In genomic region chr6:97263750-97264149, GRCm38 (mm10) we compare ENCODE assay signal across 19 mouse cellular contexts. TPM values are rescaled to one million over a fixed set of nuclear protein-coding genes. Genes with fewer than 3 reads are reported as not detected.
A peak's percentile ranks its signal among the peaks of the same experiment; 100 is the strongest.
DNase-seq lines count a peak whose midpoint lies in the region; ATAC-seq and TF ChIP-seq lines count a peak whose summit lies in the region.
"Not testable (repeated sequence)": the region's sequence is repeated elsewhere in the genome, so short reads cannot be mapped to it uniquely, and the experiment has no call there.
"Had no signal": no experiment of that assay in that cellular context is flagged by ENCODE, and none has a peak within 500 bp of the region (broad histone marks: within the 10 kb centered on the region; RNA-seq: fewer than 3 reads in every experiment).

No protein-coding gene starts in this region.

- H3K9ac ChIP-seq in MEL (ENCODE audit: control insufficient read depth, low read depth, low read length, poor library complexity, severe bottlenecking); heart, adult 2 months (ENCODE audit: low read depth, low read length); liver, adult 2 months (ENCODE audit: low read depth, low read length); midbrain, embryonic 11.5 days (ENCODE audit: low read length): not testable (repeated sequence)

- DNase-seq in A20 (ENCODE audit: low read depth, low spot score): peak; percentile 40
- peak; percentile 46 for DNase-seq in MEL (ENCODE audit: low read depth, low spot score)
- not testable (repeated sequence) for DNase-seq in heart, adult 2 months
- DNase-seq in induced T-regulatory cell, adult 2 months (ENCODE audit: low read depth): peak; percentile 60
- DNase-seq in liver, adult 2 months (ENCODE audit: extremely low read depth, low read depth, low spot score): peak; percentile 56
- peak; percentile 41 for DNase-seq in midbrain, embryonic 11.5 days (ENCODE audit: low spot score, missing footprints)
- DNase-seq in thymus, postnatal 0 days (ENCODE audit: low spot score): peak; percentile 19

- intact Hi-C loops in heart, adult 2 months (cut with DNase I): not testable (repeated sequence)

- not testable (repeated sequence) for TF ChIP-seq EP300 in MEL (IDR thresholded peaks at IDR 0.05; ENCODE audit: low read depth in 1 of 2, low read length in 2 of 2); heart, adult 2 months (IDR thresholded peaks at IDR 0.05; ENCODE audit: insufficient read depth, low read depth, low read length)

- peak; percentile 25 for TF ChIP-seq RAD21 in MEL (IDR thresholded peaks at IDR 0.05; ENCODE audit: low read depth, low read length)

- not testable (repeated sequence) for H3K4me2 ChIP-seq in midbrain, embryonic 11.5 days

- ATAC-seq in midbrain, embryonic 11.5 days (ENCODE audit: low FRiP score): not testable (repeated sequence)

- not testable (repeated sequence) for H3K27ac ChIP-seq in MEL (ENCODE audit: control insufficient read depth, low read depth, low read length); heart, adult 2 months; midbrain, embryonic 11.5 days (ENCODE audit: low read depth, low read length)
- peak overlapping the region; percentile 88 for H3K27ac ChIP-seq in liver, adult 2 months (replicated peaks; ENCODE audit: insufficient read depth, low read depth, low read length)

- TF ChIP-seq CTCF in MEL (IDR thresholded peaks at IDR 0.05 in 2 of 3, conservative IDR thresholded peaks at IDR 0.05 in 1 of 3; ENCODE audit: control insufficient read depth in 1 of 3, insufficient read depth in 1 of 3, low read depth in 2 of 3, low read length in 3 of 3, poor library complexity in 1 of 3, severe bottlenecking in 1 of 3): peak in 1 of 3 experiments; percentile 55; a peak in 2 of 6 replicates
- peak; percentile 51 for TF ChIP-seq CTCF in heart, adult 2 months (IDR thresholded peaks at IDR 0.05)
- TF ChIP-seq CTCF in liver, adult 2 months (IDR thresholded peaks at IDR 0.05; ENCODE audit: low read depth, low read length): not testable (repeated sequence)

- not testable (repeated sequence) for H3K4me1 ChIP-seq in MEL (ENCODE audit: control insufficient read depth in 1 of 2, insufficient read depth in 2 of 2, low read length in 2 of 2); heart, adult 2 months (ENCODE audit: control insufficient read depth, insufficient read depth, low read length); midbrain, embryonic 11.5 days (ENCODE audit: control insufficient read depth, insufficient read depth, low read length)
- H3K4me1 ChIP-seq in liver, adult 2 months (ENCODE audit: control insufficient read depth, insufficient read depth, low read length): peaks cover 24% of the 10 kb centered on the region

- H3K79me2 ChIP-seq in MEL (ENCODE audit: control insufficient read depth, insufficient read depth, low read length, poor library complexity); heart, adult 2 months (replicated peaks; ENCODE audit: control insufficient read depth, insufficient read depth, low read length); liver, adult 2 months (ENCODE audit: control insufficient read depth, insufficient read depth, low read length): not testable (repeated sequence)

- H3K9me3 ChIP-seq in MEL (replicated peaks; ENCODE audit: insufficient read depth, low read length); midbrain, embryonic 11.5 days (ENCODE audit: control insufficient read depth, low read length): not testable (repeated sequence)

- H3K27me3 ChIP-seq in MEL (ENCODE audit: control insufficient read depth in 1 of 2, insufficient read depth in 2 of 2, low read length in 2 of 2); heart, adult 2 months (ENCODE audit: control insufficient read depth, insufficient read depth, low read length); liver, adult 2 months (ENCODE audit: control insufficient read depth, insufficient read depth, low read length); midbrain, embryonic 11.5 days (ENCODE audit: control insufficient read depth, insufficient read depth, low read length): not testable (repeated sequence)

- H3K36me3 ChIP-seq in MEL (ENCODE audit: control insufficient read depth in 1 of 2, insufficient read depth in 2 of 2, low read length in 2 of 2); heart, adult 2 months (ENCODE audit: control insufficient read depth, insufficient read depth, low read length); liver, adult 2 months (ENCODE audit: control insufficient read depth, insufficient read depth, low read length); midbrain, embryonic 11.5 days (ENCODE audit: control insufficient read depth, insufficient read depth, low read length): not testable (repeated sequence)

- not testable (repeated sequence) for TF ChIP-seq POLR2A in MEL (IDR thresholded peaks at IDR 0.05; ENCODE audit: control insufficient read depth in 1 of 2, insufficient read depth in 1 of 2, low read depth in 1 of 2, low read length in 2 of 2, poor library complexity in 1 of 2); heart, adult 2 months (IDR thresholded peaks at IDR 0.05; ENCODE audit: insufficient read depth, low read depth, low read length); liver, adult 2 months (IDR thresholded peaks at IDR 0.05; ENCODE audit: extremely low read depth, insufficient read depth, low read length)

- H3K4me3 ChIP-seq in MEL (ENCODE audit: control insufficient read depth in 1 of 2, insufficient read depth in 1 of 2, low read depth in 2 of 2, low read length in 2 of 2); heart, adult 2 months; liver, adult 2 months (ENCODE audit: insufficient read depth, low read depth, low read length); midbrain, embryonic 11.5 days (ENCODE audit: low read depth, low read length): not testable (repeated sequence)

TF ChIP-seq in MEL, 35 proteins besides CTCF, POLR2A, EP300 and RAD21:
- TF ChIP-seq SMC3 (IDR thresholded peaks at IDR 0.05; ENCODE audit: low read depth, low read length): peak; percentile 47

RNA-seq across cellular contexts. Expression of gene Lmod3, which starts 11.2 kb away (rescaled TPM):
- total RNA-seq in MEL (2012; rRNA removed): not detected in 2 replicates
- polyA plus RNA-seq in MEL (2012; ENCODE audit: insufficient read depth in 1 of 2, insufficient read length in 2 of 2, low read depth in 1 of 2, low replicate concordance in 2 of 2, missing spikeins in 1 of 2): not detected
- total RNA-seq in heart, adult 2 months (2021): 10 to 100 TPM; 50.1 to 63.0 TPM
- 26.3 and 40.0 TPM in 2 replicates for polyA plus RNA-seq in heart, adult 2 months (2012; rRNA removed)
- total RNA-seq in liver, adult 2 months (2014; rRNA removed): 0.27 and 0.28 TPM in 2 replicates
- polyA plus RNA-seq in liver, adult 2 months (2012; rRNA removed): 0.04 and 0.07 TPM in 2 replicates
- 0.08 TPM in 1 of 2 replicates, not detected in the other for polyA plus RNA-seq in midbrain, embryonic 11.5 days (2014; fragmentation: Nextera tagmentation; extraction: Ambion mirVana)
- polyA plus RNA-seq in thymus, postnatal 0 days (2015; fragmentation: Nextera tagmentation; extraction: Ambion mirVana): 0.13 and 0.18 TPM in 2 replicates
- total RNA-seq: adrenal gland, adult 2 months; adrenal gland, postnatal 36 days; common myeloid progenitor, adult 5-6 weeks; left cerebral cortex, adult 18-20 months; left cerebral cortex, postnatal 25 days had no signal
- polyA plus RNA-seq: adrenal gland, adult 2 months; forebrain, embryonic 10.5 days; frontal cortex, adult 2 months; G1E; hindbrain, embryonic 16.5 days; liver, embryonic 11.5 days; macrophage; midbrain, embryonic 15.5 days had no signal

RNA-seq across cellular contexts. Expression of gene Arl6ip5, which starts 53.3 kb away (rescaled TPM):
- 38.2 and 39.4 TPM in 2 replicates for total RNA-seq in MEL (2012; rRNA removed)
- 100 to 1,000 TPM in 1 of 2 experiments, not detected in 1; 113 TPM for polyA plus RNA-seq in MEL (2012; ENCODE audit: insufficient read depth in 1 of 2, insufficient read length in 2 of 2, low read depth in 1 of 2, low replicate concordance in 2 of 2, missing spikeins in 1 of 2)
- total RNA-seq in heart, adult 2 months (2021): 100 to 1,000 TPM; 122 to 138 TPM
- polyA plus RNA-seq in heart, adult 2 months (2012; rRNA removed): 97.8 and 147 TPM in 2 replicates
- 27.8 and 28.7 TPM in 2 replicates for total RNA-seq in liver, adult 2 months (2014; rRNA removed)
- polyA plus RNA-seq in liver, adult 2 months (2012; rRNA removed): 25.3 and 28.6 TPM in 2 replicates
- 41.4 and 41.8 TPM in 2 replicates for polyA plus RNA-seq in midbrain, embryonic 11.5 days (2014; fragmentation: Nextera tagmentation; extraction: Ambion mirVana)
- 105 and 112 TPM in 2 replicates for polyA plus RNA-seq in thymus, postnatal 0 days (2015; fragmentation: Nextera tagmentation; extraction: Ambion mirVana)

RNA-seq across cellular contexts. Expression of gene Uba3, which starts 58.3 kb away (rescaled TPM):
- 37.1 and 43.8 TPM in 2 replicates for total RNA-seq in MEL (2012; rRNA removed)
- polyA plus RNA-seq in MEL (2012; ENCODE audit: insufficient read depth in 1 of 2, insufficient read length in 2 of 2, low read depth in 1 of 2, low replicate concordance in 2 of 2, missing spikeins in 1 of 2): 10 to 100 TPM in 1 of 2 experiments, not detected in 1; 38.1 TPM
- 10 to 100 TPM; 55.2 to 59.3 TPM for total RNA-seq in heart, adult 2 months (2021)
- 20.0 and 46.9 TPM in 2 replicates for polyA plus RNA-seq in heart, adult 2 months (2012; rRNA removed)
- total RNA-seq in liver, adult 2 months (2014; rRNA removed): 33.6 and 38.0 TPM in 2 replicates
- polyA plus RNA-seq in liver, adult 2 months (2012; rRNA removed): 6.6 and 7.3 TPM in 2 replicates
- 99.4 and 101 TPM in 2 replicates for polyA plus RNA-seq in midbrain, embryonic 11.5 days (2014; fragmentation: Nextera tagmentation; extraction: Ambion mirVana)
- polyA plus RNA-seq in thymus, postnatal 0 days (2015; fragmentation: Nextera tagmentation; extraction: Ambion mirVana): 53.1 and 55.4 TPM in 2 replicates

Comparison
In these comparisons a context has a peak if more than half of its experiments do, and no peak if none do; other contexts are left out.
1. RNA of gene Lmod3, which starts 11.2 kb away (polyA plus RNA-seq): 26.3 to 40.0 TPM in heart, adult 2 months; 0.13 to 0.18 TPM in thymus, postnatal 0 days, 0.08 TPM in midbrain, embryonic 11.5 days, 0.04 to 0.07 TPM in liver, adult 2 months and not detected in MEL; every median in the first group is over 10 times any median in the second.